Comparison of ENCODE assay signal across 1 mouse cellular context in genomic region chr9:46246752-46247324, GRCm38 (mm10).
TF ChIP-seq lines count a peak whose summit lies in the region.

No protein-coding gene starts in this region.

TF ChIP-seq in MEL, 35 proteins besides CTCF, POLR2A, EP300 and RAD21 (continued from another document):
- TF ChIP-seq ZC3H11A (IDR thresholded peaks at IDR 0.05; ENCODE audit: low read depth, low read length): peak; percentile 88
